Mouse (Mus musculus) MEL (cell line): ENCODE data around the gene Slc51a. TPM values are rescaled to one million over a fixed set of nuclear protein-coding genes. Genes with fewer than 3 reads are reported as not detected.
A peak's percentile ranks its signal among the peaks of the same experiment; 100 is the strongest.

Experiments used
- DNase-seq: peaks from one replicate; pipeline ENCODE4 v3.0.0; 2011; ENCODE audit warnings: low read depth, low spot score
- H3K27ac ChIP-seq: 2 replicates; pipeline ENCODE4 v1.5.1; 2012; ENCODE audit warnings: low read depth, mild to moderate bottlenecking, control low read depth, low read length, moderate library complexity; ENCODE audit not compliant: control insufficient read depth
- H3K27me3 ChIP-seq, 2 experiments: fragments of 150-350 bp in 1 of 2; sonication (generic) in 1 of 2; 2 replicates each; pipeline ENCODE4 v1.6.1; 2012; ENCODE audit warnings: low read length in 2 of 2, mild to moderate bottlenecking in 2 of 2, improper control_type of control experiment in 1 of 2, moderate library complexity in 1 of 2; ENCODE audit not compliant: insufficient read depth in 2 of 2, control insufficient read depth in 1 of 2
- H3K36me3 ChIP-seq, 2 experiments: 2 replicates each; pipeline ENCODE4 v1.6.1; 2012 to 2014; ENCODE audit warnings: low read length in 2 of 2, improper control_type of control experiment in 1 of 2, inconsistent platforms in 1 of 2, mild to moderate bottlenecking in 1 of 2; ENCODE audit not compliant: insufficient read depth in 2 of 2, control insufficient read depth in 1 of 2
- H3K4me1 ChIP-seq, 2 experiments: fragments of 150-350 bp in 1 of 2; sonication (generic) in 1 of 2; 2 replicates each; pipeline ENCODE4 v1.6.1; 2012; ENCODE audit warnings: low read length in 2 of 2, improper control_type of control experiment in 1 of 2, mild to moderate bottlenecking in 1 of 2; ENCODE audit not compliant: insufficient read depth in 2 of 2, control insufficient read depth in 1 of 2
- H3K4me3 ChIP-seq, 2 experiments: fragments of 150-350 bp in 1 of 2; sonication (generic) in 1 of 2; 2 replicates each; pipeline ENCODE4 v1.5.1; 2012; ENCODE audit warnings: low read depth in 2 of 2, low read length in 2 of 2, mild to moderate bottlenecking in 2 of 2, moderate library complexity in 2 of 2, control low read depth in 1 of 2, improper control_type of control experiment in 1 of 2; ENCODE audit not compliant: control insufficient read depth in 1 of 2, insufficient read depth in 1 of 2
- H3K79me2 ChIP-seq: 2 replicates; pipeline ENCODE4 v1.6.1; 2012; ENCODE audit warnings: mild to moderate bottlenecking, low read length, moderate library complexity; ENCODE audit not compliant: control insufficient read depth, poor library complexity, insufficient read depth
- H3K9ac ChIP-seq: 2 replicates; pipeline ENCODE4 v1.6.1; 2012; ENCODE audit warnings: low read depth, mild to moderate bottlenecking, control low read depth, low read length, moderate library complexity; ENCODE audit not compliant: control insufficient read depth, poor library complexity, severe bottlenecking
- H3K9me3 ChIP-seq: fragments of 150-350 bp; sonication (generic); replicated peaks from 2 replicates; pipeline ENCODE4 v1.6.1; 2012; ENCODE audit warnings: mild to moderate bottlenecking, low read length, improper control_type of control experiment, moderate library complexity; ENCODE audit not compliant: insufficient read depth
- BHLHE40 ChIP-seq: IDR thresholded peaks from 2 replicates; pipeline ENCODE4 v1.6.1; 2012; ENCODE audit warnings: low read depth, mild to moderate bottlenecking, inconsistent platforms, low read length, improper control_type of control experiment, borderline replicate concordance
- CTCF ChIP-seq, 3 experiments: IDR thresholded peaks in 2 of 3; conservative IDR thresholded peaks in 1 of 3; 2 replicates each; pipeline ENCODE4 v1.5.1; 2011 to 2012; ENCODE audit warnings: low read length in 3 of 3, low read depth in 2 of 3, mild to moderate bottlenecking in 2 of 3, improper control_type of control experiment in 1 of 3, inconsistent platforms in 1 of 3, mixed read lengths in 1 of 3, moderate library complexity in 1 of 3; ENCODE audit not compliant: control insufficient read depth in 1 of 3, insufficient read depth in 1 of 3, poor library complexity in 1 of 3, severe bottlenecking in 1 of 3
- ETS1 ChIP-seq: IDR thresholded peaks from 2 replicates; pipeline ENCODE4 v1.6.1; 2012; ENCODE audit warnings: low read depth, mild to moderate bottlenecking, inconsistent platforms, low read length, improper control_type of control experiment, moderate library complexity
- GATA1 ChIP-seq: IDR thresholded peaks from 2 replicates; pipeline ENCODE4 v1.6.1; 2011; ENCODE audit warnings: low read depth, low read length, improper control_type of control experiment
- MAX ChIP-seq: IDR thresholded peaks from 2 replicates; pipeline ENCODE4 v1.6.1; 2011; ENCODE audit warnings: low read length, improper control_type of control experiment
- MEF2A ChIP-seq: IDR thresholded peaks from 2 replicates; pipeline ENCODE4 v1.6.1; 2014; ENCODE audit warnings: low read depth, mild to moderate bottlenecking, inconsistent platforms, low read length, improper control_type of control experiment; ENCODE audit not compliant: poor library complexity, insufficient replicate concordance, severe bottlenecking; ENCODE audit errors: extremely low read depth
- MYB ChIP-seq: IDR thresholded peaks from 2 replicates; pipeline ENCODE4 v1.6.1; 2011; ENCODE audit warnings: mild to moderate bottlenecking, low read depth, low read length, improper control_type of control experiment
- POLR2AphosphoS2 ChIP-seq: IDR thresholded peaks from 2 replicates; pipeline ENCODE4 v1.6.1; 2011; ENCODE audit warnings: low read length, improper control_type of control experiment
- POLR2AphosphoS5 ChIP-seq: IDR thresholded peaks from 2 replicates; pipeline ENCODE4 v1.6.1; 2012; ENCODE audit warnings: low read depth, borderline replicate concordance, mild to moderate bottlenecking, inconsistent platforms, low read length, moderate library complexity, mixed read lengths
- RAD21 ChIP-seq: IDR thresholded peaks from 2 replicates; pipeline ENCODE4 v1.6.1; 2011; ENCODE audit warnings: mild to moderate bottlenecking, low read depth, low read length, improper control_type of control experiment
- RCOR1 ChIP-seq: IDR thresholded peaks from 2 replicates; pipeline ENCODE4 v1.6.1; 2012; ENCODE audit warnings: low read depth, mild to moderate bottlenecking, inconsistent platforms, low read length, improper control_type of control experiment
- SIN3A ChIP-seq: IDR thresholded peaks from 2 replicates; pipeline ENCODE4 v1.6.1; 2012; ENCODE audit warnings: low read length, improper control_type of control experiment, inconsistent platforms
- SMC3 ChIP-seq: IDR thresholded peaks from 2 replicates; pipeline ENCODE4 v1.6.1; 2011; ENCODE audit warnings: low read depth, low read length, improper control_type of control experiment
- ZMIZ1 ChIP-seq: IDR thresholded peaks from 2 replicates; pipeline ENCODE4 v1.6.1; 2012; ENCODE audit warnings: low read depth, mild to moderate bottlenecking, inconsistent platforms, low read length, improper control_type of control experiment, moderate library complexity
- ZNF384 ChIP-seq: IDR thresholded peaks from 2 replicates; pipeline ENCODE4 v1.6.1; 2012; ENCODE audit warnings: low read depth, mild to moderate bottlenecking, inconsistent platforms, low read length, improper control_type of control experiment
- polyA plus RNA-seq, 2 experiments: library from polyadenylated mRNA; stranded (reverse) in 1 of 2; unstranded in 1 of 2; fragments of >175 nt in 1 of 2; fragments of >200 nt in 1 of 2; gene quantifications; 2 replicates each; pipeline versions ENCODE4 v1.2.1 to v1.2.4; 2012; ENCODE audit warnings: low replicate concordance in 2 of 2, low read depth in 1 of 2; ENCODE audit not compliant: insufficient read length in 2 of 2, insufficient read depth in 1 of 2, missing spikeins in 1 of 2
- total RNA-seq: library from RNA; depleted of rRNA; stranded (reverse); fragments of 300-350 nt; gene quantifications from 2 replicates; pipeline ENCODE4 v1.2.3, GENCODE M21; 2012

Gene Slc51a
- total and polyA plus RNA-seq, 3 experiments: 4.6 to 14.5 TPM; not detected in 1

- Histone ChIP-seq H3K36me3 (peaks cover 8 to 10% of the 10 kb centered on the region in 2 experiments), H3K27ac (no peak overlapping the region), H3K27me3 (no peaks in the 10 kb centered on the region), H3K4me1 (peaks cover 4 to 5% of the 10 kb centered on the region in 2 experiments), H3K4me3 (no peak overlapping the region), H3K9ac (no peak overlapping the region), H3K9me3 (no peaks in the 10 kb centered on the region), H3K79me2 (no peaks in the 10 kb centered on the region)
- TF ChIP-seq RAD21: no peak
- no peak for DNase-seq
Measured at GRCm38 (mm10) chr16:32462950-32463349, 24.7 kb downstream of the Slc51a start.

- Histone ChIP-seq H3K9ac (no peak overlapping the region), H3K4me1 (peaks cover 9% of the 10 kb centered on the region in 2 experiments), H3K27me3 (no peaks in the 10 kb centered on the region), H3K27ac (no peak overlapping the region), H3K4me3 (no peak overlapping the region), H3K36me3 (peaks cover 4 to 14% of the 10 kb centered on the region in 2 experiments; a peak in 3 of 4 replicates), H3K79me2 (no peaks in the 10 kb centered on the region), H3K9me3 (no peaks in the 10 kb centered on the region)
- no peak for DNase-seq
- TF ChIP-seq GATA1 (no peak), BHLHE40 (no peak), RCOR1 (no peak)
Measured at GRCm38 (mm10) chr16:32461713-32462112, 26.0 kb downstream of the Slc51a start.

- no peak overlapping the region for H3K27ac ChIP-seq
- H3K9ac ChIP-seq: no peak overlapping the region
- H3K4me1 ChIP-seq: peaks cover 9% of the 10 kb centered on the region in 2 experiments
- no peak for TF ChIP-seq ETS1
- TF ChIP-seq SMC3: peak; percentile 41
- no peak for TF ChIP-seq MAX
- no peak for TF ChIP-seq RCOR1
- no peak for TF ChIP-seq MEF2A
- TF ChIP-seq POLR2AphosphoS5: no peak
- TF ChIP-seq ZNF384: no peak
- TF ChIP-seq SIN3A: no peak
- TF ChIP-seq POLR2AphosphoS2: no peak
- TF ChIP-seq CTCF (IDR thresholded peaks at IDR 0.05 in 2 of 3, conservative IDR thresholded peaks at IDR 0.05 in 1 of 3; ENCODE audit: control insufficient read depth in 1 of 3, insufficient read depth in 1 of 3, low read depth in 2 of 3, low read length in 3 of 3, poor library complexity in 1 of 3, severe bottlenecking in 1 of 3): peak in 1 of 3 experiments; percentile 33; a peak in 2 of 6 replicates
- TF ChIP-seq MYB: no peak
- TF ChIP-seq ZMIZ1: no peak
- TF ChIP-seq BHLHE40: no peak
- H3K9me3 ChIP-seq: no peaks in the 10 kb centered on the region
- DNase-seq: no peak
- H3K79me2 ChIP-seq: no peaks in the 10 kb centered on the region
- peaks cover 10 to 14% of the 10 kb centered on the region in 2 experiments for H3K36me3 ChIP-seq
- no peaks in the 10 kb centered on the region for H3K27me3 ChIP-seq
- no peak overlapping the region for H3K4me3 ChIP-seq
Measured at GRCm38 (mm10) chr16:32460518-32460917, 27.2 kb downstream of the Slc51a start.
